Mouse (Mus musculus) heart, postnatal 4 days (tissue): ENCODE data around the gene Nsmce4a. TPM values are rescaled to one million over a fixed set of nuclear protein-coding genes. Genes with fewer than 3 reads are reported as not detected.
A peak's percentile ranks its signal among the peaks of the same experiment; 100 is the strongest.
"Not testable (repeated sequence)": the region's sequence is repeated elsewhere in the genome, so short reads cannot be mapped to it uniquely, and the experiment has no call there.

ENCODE experiments used
- DNase-seq: peaks from one replicate; pipeline ENCODE4 v3.0.0; 2021
- total RNA-seq, 2 experiments: library from RNA; stranded (reverse); gene quantifications; 2 replicates each; pipeline ENCODE4 v1.2.3; 2021

Gene Nsmce4a
- total RNA-seq: 10 to 100 TPM; 70.1 to 76.5 TPM

- no peak for DNase-seq
These were observed at the start of gene Nsmce4a for GRCm38 (mm10) chr7:130572821-130573220. Gene Nsmce4a, minus strand, starts transcription at chr7:130573118.

DNA sequence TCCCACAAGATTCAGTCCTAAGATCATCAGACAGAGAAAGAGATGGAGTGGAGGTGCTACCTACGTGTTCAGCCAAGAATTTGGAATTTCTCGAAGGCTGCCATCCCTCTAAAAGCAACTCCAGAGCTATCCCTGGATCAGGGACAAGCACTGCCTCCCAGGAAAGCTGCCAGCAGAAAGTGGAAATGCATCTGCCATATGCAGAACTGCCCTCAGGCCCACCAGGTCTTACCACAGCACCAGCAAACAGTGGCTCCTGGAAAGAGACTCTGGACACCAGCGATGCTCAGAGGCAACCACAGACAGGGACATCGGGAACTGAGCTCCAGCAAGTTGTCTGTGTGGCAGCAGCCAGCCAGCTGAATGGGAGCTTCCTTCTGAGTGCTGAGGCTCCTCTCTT, 49.4 kb upstream of the Nsmce4a start:
- DNase-seq: no peak

- DNase-seq: no peak
These were observed 49.0 kb upstream of the Nsmce4a start for GRCm38 (mm10) chr7:130621953-130622352.

DNA sequence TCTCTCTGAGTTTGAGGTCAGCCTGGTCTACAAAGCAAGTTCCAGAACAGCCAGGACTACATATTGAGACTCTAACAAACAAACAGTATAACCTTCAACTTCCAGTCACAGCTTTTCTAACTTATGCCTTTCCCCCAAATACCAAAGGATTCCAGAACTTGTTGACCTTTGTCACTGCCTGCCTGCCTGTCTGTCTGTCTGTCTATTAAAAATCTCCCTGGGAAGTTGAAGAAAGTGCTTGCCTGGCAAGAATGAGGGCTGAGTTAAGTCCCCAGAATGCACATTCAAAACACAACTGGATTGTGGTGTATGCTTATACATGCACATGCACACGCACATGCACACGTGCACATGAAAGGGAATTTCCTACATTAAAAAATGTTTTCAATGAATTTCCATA, 48.1 kb upstream of the Nsmce4a start:
- DNase-seq: no peak

- DNase-seq: no peak
These were observed 44.7 kb upstream of the Nsmce4a start for GRCm38 (mm10) chr7:130617591-130617990.

- DNase-seq: no peak
These were observed 41.1 kb upstream of the Nsmce4a start for GRCm38 (mm10) chr7:130613973-130614372.

DNA sequence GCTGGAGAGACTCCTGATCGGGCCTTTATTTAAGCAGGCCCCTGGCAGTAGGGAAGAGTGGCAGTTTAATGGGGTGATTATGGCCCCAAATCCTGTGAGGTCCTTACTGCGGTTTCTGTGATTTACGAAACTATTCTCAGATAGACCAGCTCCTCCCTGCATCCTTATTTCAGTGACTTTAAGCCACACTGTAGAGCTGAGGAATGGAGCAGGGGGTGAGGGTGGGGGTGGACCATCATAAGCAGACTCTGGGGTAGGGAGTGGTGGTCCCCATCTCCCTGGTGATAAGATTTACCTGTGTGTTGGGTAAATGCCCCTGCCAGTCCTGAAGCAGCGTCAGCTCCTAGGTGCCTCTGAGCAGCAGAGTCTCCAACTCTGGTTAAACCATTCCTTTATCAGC, 34.0 kb upstream of the Nsmce4a start:
- DNase-seq: no peak

DNA sequence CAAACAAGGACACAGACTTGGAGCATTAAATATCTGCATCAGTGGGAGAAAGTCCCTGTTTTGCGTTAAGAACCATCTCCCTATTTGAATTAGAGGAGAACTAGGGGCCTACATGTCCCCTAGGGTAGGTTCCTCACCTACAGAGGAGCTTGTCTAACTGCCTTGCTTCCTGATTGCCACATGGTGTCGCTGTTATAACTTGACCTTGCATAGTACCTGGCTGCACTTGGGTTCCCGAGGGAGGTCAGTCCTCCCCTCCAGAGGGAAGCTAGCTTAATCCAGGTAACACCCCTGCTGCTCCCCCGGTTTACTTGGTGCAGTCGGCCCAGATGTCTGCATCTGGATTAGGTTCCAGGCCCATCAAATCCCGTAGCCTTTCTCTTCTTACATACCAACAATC, 32.2 kb upstream of the Nsmce4a start:
- DNase-seq: peak; percentile 30

- no peak for DNase-seq
These were observed 31.5 kb upstream of the Nsmce4a start for GRCm38 (mm10) chr7:130604390-130604789.

GRCm38 (mm10) chr7:130603556-130603955, 30.6 kb upstream of the Nsmce4a start:
- DNase-seq: no peak

GRCm38 (mm10) chr7:130602804-130603203, 29.9 kb upstream of the Nsmce4a start:
- no peak for DNase-seq

DNA sequence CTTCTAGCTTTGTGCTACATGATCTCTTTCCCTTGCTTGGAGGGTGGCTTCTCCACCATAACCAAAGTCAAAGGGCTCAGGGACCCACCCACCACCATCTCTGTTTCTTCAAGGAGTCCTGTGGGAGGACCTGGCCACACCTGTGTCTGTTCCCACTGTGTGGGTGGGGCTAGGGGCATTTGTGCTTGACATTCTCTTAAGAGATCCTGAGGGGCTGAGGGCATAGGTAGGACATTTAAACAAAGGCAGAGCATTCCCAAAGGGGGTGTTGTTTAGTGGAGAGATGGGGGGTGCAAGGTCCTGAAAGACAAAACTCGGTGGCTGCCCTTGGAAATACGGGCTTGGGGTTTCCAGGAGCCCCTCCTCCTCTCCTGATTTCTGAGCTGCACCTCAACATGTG, 27.6 kb upstream of the Nsmce4a start:
- no peak for DNase-seq

DNA sequence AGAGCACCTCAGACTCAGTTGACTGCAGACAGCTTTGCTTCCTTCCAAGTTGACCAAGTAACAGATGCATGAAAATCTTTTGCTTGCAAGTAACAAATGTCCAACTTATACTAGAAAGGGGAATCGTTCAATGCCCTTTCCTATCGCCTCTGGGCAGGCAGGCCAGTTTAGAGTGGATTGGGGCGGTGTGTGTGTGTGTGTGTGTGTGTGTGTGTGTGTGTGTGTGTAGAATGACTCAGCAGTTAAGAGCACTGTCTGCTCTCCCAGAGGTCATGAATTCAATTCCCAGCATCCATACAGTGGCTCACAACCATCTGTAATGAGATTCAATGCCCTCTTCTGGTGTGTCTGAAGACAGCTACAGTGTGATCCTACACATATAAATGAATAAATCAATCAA, 27.2 kb upstream of the Nsmce4a start:
- DNase-seq: no peak

- DNase-seq: no peak
These were observed 24.6 kb upstream of the Nsmce4a start for GRCm38 (mm10) chr7:130597546-130597945.

- DNase-seq: peak; percentile 22
These were observed 23.3 kb upstream of the Nsmce4a start for GRCm38 (mm10) chr7:130596079-130596855.

DNA sequence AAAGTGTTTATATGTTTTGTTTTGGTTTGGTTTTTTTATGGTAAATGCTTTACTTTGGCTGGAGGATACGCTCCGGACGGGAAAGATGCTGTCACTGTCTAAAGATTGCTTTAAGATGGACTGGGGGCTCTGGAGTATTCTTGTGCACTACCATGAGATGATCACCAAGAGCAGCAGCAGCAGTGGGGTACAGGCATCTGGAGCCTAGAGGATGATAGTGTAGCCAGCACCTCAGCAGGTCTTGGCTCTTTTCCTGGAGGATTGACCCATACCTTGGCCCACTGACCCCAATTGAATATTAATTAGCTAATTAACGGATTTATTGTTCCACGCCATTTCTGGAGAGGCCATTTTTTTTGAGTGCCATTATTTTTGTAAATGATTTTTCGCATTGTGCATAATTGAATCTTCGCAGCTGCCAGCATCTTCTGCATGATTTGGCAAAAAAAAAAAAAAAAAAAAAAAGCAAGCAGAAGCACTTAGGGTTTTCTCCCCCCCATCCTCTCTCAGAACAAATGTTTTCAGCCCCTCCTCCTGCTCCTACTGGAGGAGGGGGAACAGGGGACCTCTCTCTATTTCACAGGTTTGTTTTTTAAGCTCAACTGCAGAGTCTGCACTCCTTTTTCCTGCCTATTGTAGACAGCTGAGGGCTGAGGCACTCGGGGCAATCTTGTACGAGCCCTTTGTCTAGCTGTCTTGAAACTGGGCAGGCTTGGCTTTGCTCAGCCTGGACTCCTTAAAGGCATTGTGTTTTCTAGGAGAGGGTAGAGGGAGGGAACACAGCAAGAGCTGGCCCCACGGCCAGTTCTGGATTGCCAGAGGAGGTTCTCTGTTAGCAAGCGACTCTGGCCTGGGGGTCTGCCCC, 20.7 kb upstream of the Nsmce4a start:
- not testable (repeated sequence) for DNase-seq

GRCm38 (mm10) chr7:130592975-130593374, 20.1 kb upstream of the Nsmce4a start:
- not testable (repeated sequence) for DNase-seq

DNA sequence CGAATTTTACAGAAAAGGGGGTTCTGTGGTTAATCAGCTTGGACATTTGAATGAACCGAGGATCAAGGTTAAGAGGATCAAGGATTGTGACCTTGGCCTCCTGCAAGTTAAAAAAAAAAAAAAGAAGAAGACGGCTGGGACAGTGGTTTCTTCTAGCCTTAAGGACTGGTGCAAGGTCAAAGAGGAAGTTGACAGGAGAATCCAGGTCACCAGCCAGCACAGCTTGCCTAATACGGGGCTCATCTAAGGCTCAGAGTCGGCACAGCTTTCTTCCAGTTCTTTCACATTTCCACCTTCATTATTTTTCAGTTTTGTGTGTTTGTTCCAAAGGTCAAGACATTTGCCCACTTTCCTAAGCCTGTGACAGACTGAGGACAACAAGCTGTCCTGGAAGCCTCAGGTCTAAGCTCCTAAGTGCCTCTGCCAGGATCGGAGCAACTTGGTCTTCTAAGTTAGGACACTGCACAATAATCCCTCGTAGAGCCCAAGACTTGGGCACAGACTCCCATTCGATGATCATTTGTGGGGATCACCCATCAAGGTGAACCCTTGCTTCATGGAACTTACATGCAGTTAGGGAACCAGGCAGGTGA, 18.0 kb upstream of the Nsmce4a start:
- DNase-seq: no peak

DNA sequence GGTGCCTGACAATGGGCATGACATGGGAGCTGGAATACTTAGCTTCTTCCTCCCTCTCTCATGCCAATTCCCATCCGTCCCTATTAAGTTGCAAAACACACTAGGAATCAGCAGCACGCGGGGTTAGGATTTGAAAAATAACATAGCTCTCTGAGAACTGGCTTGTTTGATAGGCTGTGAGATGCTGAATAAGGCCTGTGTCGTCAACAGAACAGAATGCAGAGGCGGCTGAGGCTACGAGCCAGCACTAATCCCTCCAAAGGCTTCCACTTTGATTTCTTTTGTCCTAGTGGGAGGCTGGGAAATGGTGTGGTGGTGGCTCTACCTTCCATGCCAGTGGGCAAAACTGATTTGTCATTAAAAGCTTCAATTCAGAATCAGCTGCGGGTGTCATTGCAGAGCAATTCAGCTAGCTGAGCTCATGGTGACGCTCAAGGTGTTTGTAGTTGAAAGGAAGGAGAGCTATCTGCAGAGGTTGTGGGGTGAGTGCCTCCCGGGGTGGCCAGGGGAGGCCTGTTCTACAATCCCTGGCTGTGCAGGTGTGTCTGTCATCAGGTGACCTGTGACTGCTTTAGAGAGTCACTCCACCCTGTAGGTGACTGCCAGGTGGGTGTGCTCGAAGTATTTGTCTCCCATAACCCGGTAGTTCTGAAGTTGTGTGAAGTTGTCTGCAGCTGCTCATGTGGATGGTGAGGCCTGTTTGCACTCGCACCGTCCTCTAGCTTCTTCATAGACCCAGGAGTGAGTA, 17.3 kb upstream of the Nsmce4a start:
- no peak for DNase-seq

DNA sequence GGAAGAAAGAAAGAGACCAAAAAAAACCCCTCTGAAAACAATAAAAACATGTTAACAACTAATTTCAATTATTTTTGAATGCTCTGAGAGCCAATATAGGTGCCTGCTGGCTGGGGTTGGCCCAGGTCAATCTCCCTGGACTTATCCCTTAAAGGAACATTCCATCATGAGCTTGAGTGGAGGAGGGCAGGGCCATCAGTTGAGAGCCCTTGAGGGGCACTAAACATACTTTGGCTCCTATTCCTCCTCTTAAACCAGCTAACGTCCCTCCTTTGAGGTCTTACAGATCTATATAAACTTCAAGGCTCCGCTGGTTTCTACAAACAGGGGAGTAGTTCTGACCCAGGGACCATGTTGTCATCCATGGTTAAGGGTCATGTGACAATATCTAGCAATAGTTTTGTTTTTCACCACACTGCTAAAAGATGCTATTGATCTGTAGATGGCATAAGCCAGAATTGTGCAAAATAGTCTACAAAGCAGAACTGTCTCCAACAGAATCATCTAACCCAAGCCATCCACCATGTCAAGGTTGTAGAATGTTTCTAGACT, 13.7 kb upstream of the Nsmce4a start:
- no peak for DNase-seq

DNA sequence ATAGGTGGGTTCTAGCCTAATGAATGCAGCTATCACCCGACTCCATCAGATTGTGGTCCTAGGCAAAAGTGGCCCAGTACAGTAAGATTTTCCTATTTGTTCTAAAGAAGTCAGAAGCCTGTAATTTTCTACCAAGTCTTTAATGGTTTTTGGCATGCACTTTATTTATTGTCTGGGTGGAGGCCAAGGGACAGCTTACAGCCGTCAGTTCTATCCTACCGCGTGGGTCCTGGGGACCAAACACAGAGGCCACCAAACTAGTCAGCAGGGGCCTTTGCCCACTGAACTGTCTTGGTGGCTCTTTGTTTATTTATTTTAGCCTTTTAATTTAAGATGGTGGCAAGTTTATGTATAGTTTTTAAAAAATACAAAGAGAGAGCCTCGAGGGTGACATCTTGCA, 5.7 kb upstream of the Nsmce4a start:
- DNase-seq: no peak

DNA sequence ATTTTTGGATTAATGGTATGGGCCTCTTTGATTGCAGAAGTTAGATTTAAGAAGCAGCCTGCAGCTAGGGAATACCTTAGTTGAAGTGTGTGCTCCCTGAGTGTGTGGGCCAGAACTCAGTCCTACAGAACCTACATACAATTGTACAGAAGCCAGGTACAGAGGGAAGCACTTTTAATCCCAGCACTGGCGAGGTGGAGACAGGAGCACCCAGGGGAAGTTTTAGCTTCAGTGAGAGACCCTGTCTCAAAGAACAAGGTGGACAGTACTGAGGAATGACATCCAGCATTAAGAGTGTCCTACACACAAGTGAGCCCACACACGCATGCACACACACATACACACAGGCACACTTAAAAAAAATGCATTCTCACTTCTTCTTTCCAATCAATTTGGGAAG, 5.1 kb upstream of the Nsmce4a start:
- no peak for DNase-seq
